Mouse (Mus musculus) small intestine, adult 2 months (tissue): ENCODE measurements at regions not wholly inside any gene's neighbourhood (a gene's known extent, or its start where the extent isn't known, plus 50 kb on each side); places are given as distances from the start of the nearest gene placed in this dataset.

Source experiments
- CTCF ChIP-seq: fragments of 200-500 bp; IDR thresholded peaks from 2 replicates; pipeline ENCODE4 v1.5.1; 2012; ENCODE audit warnings: low read depth, mild to moderate bottlenecking, control low read depth, inconsistent platforms, low read length, moderate library complexity, mixed read lengths; ENCODE audit not compliant: insufficient replicate concordance, insufficient read length; ENCODE audit errors: extremely low read depth
- POLR2A ChIP-seq: fragments of 200-500 bp; IDR thresholded peaks from 2 replicates; pipeline ENCODE4 v1.6.1; 2012; ENCODE audit warnings: low read depth, mild to moderate bottlenecking, control low read depth, inconsistent platforms, low read length, moderate library complexity

DNA sequence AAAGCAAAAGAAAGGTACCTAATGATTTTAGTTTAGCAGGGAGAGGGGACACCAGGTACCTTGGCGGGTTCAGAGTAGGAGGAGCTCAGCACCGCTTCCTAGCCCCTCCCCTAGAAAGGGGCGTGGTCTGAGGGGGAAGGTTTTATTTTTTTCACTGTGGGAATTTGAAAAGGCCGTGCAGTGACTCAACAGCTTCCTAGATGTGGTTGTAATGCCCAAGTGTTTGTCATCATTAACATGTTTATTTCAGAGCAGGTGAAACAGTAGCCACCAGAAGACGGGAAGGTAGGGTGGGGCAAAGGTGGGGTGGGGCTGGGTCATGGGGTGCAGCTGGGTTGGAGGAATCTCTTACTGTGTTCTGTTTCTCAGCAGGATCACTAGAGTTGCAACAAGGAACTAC, 112.5 kb downstream of the Fgf9 start:
- TF ChIP-seq CTCF: no peak
- no peak for TF ChIP-seq POLR2A
